Mouse (Mus musculus): ENCODE data around the gene Dhps. TPM values are rescaled to one million over a fixed set of nuclear protein-coding genes. Genes with fewer than 3 reads are reported as not detected.

Gene Dhps
- polyA plus RNA-seq, 1 experiment from 2014 or later, result 60.6 TPM

DNA sequence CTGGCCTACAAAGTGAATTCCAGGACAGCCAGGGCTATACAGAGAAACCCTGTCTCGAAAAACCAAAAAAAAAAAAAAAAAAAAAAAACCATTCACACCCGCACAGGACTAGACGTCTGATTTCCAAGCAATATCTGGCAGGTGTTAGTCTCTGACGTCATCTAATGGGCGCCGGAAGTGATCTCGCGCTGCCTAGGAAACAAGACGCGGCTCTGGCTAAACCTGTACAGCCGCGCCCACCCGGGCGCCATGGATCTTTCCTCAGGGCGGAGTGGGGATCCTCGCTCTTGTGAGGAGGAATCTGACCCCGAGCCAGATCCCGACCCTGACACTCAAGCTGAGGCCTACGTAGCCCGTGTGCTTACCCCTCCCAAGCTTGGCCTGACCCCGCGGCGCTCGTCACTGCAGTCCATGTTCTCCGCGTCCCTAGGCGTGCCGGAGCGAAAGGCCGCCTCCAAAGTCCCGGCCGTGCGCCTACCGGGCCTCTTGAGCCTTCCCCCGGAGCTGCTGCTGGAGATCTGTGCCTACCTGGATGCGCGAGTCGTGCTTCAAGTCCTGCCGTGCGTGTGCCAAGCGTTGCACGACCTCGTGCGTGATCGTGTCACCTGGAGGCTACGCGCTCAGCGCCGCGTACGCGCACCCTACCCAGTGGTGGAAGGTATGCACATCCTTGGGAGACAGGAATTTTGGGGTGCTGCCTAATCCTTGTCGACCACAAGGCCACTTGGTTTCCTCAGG is 11.5 kb upstream of the Dhps start, which contains the start of gene Fbxw9:
Fbxw9 (plus strand) TSS at position 177 of the 738 bp plus-strand sequence.
- Histone ChIP-seq H3K4me1 (ENCODE audit: insufficient read depth, low read length) (peaks cover 8% of the 10 kb centered on the region), H3K4me2 (replicated peaks; ENCODE audit: low read depth, low read length) (peak within 1 kb of the TSS; percentile 95), H3K9ac (replicated peaks; ENCODE audit: low read length) (peak within 1 kb of the TSS; percentile 79), H3K27ac (ENCODE audit: low read length) (no peak within 1 kb of the TSS), H3K4me3 (ENCODE audit: low read length) (peak within 1 kb of the TSS; percentile 95), H3K36me3 (ENCODE audit: insufficient read depth, low read length) (peaks cover 18% of the 10 kb centered on the region), H3K9me3 (ENCODE audit: low read length) (no peaks in the 10 kb centered on the region), H3K27me3 (ENCODE audit: insufficient read depth, low read length) (no peaks in the 10 kb centered on the region)
- under 1% methylated on average over 52 of the region's 53 CpGs for WGBS
- peak; percentile 93 for ATAC-seq (ENCODE audit: low FRiP score, low TSS enrichment)

DNA sequence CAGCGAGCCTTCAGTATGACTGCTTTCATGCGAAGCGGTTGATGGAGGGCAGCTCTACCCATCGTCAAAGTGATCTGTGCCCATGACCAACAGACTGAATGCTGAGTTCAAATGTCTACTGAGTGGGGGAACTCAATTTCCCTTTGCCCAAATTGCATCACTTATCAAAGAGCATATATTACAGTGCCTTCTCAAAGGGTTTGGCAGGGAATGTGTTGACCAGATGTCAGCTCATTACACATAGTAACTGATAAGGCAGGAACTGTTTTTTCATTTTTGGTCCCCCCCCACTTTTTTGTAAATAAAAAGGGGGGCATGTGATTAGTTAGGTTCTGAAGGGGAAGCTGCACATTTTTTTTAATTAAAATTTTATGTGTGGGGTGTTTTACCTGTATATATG is 9.0 kb upstream of the Dhps start:
- Histone ChIP-seq H3K36me3 (ENCODE audit: insufficient read depth, low read length) (peaks cover 9% of the 10 kb centered on the region), H3K9me3 (ENCODE audit: low read length) (no peaks in the 10 kb centered on the region), H3K27ac (ENCODE audit: low read length) (no peak overlapping the region), H3K4me3 (ENCODE audit: low read length) (no peak overlapping the region), H3K27me3 (ENCODE audit: insufficient read depth, low read length) (no peaks in the 10 kb centered on the region), H3K4me2 (replicated peaks; ENCODE audit: low read depth, low read length) (no peak overlapping the region), H3K4me1 (ENCODE audit: insufficient read depth, low read length) (peaks cover 8% of the 10 kb centered on the region), H3K9ac (replicated peaks; ENCODE audit: low read length) (no peak overlapping the region)
- ATAC-seq (ENCODE audit: low FRiP score, low TSS enrichment), result no peak
- WGBS, result 94% methylated on average over 4 of the region's 4 CpGs

GRCm38 (mm10) chr8:85065213-85065612 is 6.3 kb upstream of the Dhps start:
- peak; percentile 14; the same call in 1 of the 2 replicates for ATAC-seq (ENCODE audit: low FRiP score, low TSS enrichment)
- Histone ChIP-seq H3K36me3 (ENCODE audit: insufficient read depth, low read length) (peaks cover 9% of the 10 kb centered on the region), H3K9me3 (ENCODE audit: low read length) (no peaks in the 10 kb centered on the region), H3K4me2 (replicated peaks; ENCODE audit: low read depth, low read length) (no peak overlapping the region), H3K9ac (replicated peaks; ENCODE audit: low read length) (no peak overlapping the region; the same call in 1 of the 2 replicates), H3K27me3 (ENCODE audit: insufficient read depth, low read length) (no peaks in the 10 kb centered on the region), H3K4me1 (ENCODE audit: insufficient read depth, low read length) (peaks cover 8% of the 10 kb centered on the region), H3K4me3 (ENCODE audit: low read length) (no peak overlapping the region), H3K27ac (ENCODE audit: low read length) (no peak overlapping the region)
- WGBS, result 27% methylated on average over 2 of the region's 2 CpGs

GRCm38 (mm10) chr8:85067155-85067554 is 4.4 kb upstream of the Dhps start:
- no peak overlapping the region for H3K4me3 ChIP-seq (ENCODE audit: low read length)
- no peak overlapping the region for H3K4me2 ChIP-seq (replicated peaks; ENCODE audit: low read depth, low read length)
- ATAC-seq (ENCODE audit: low FRiP score, low TSS enrichment), result no peak
- H3K27ac ChIP-seq (ENCODE audit: low read length), result no peak overlapping the region
- H3K27me3 ChIP-seq (ENCODE audit: insufficient read depth, low read length), result no peaks in the 10 kb centered on the region
- peaks cover 7% of the 10 kb centered on the region for H3K4me1 ChIP-seq (ENCODE audit: insufficient read depth, low read length)
- peaks cover 9% of the 10 kb centered on the region; the same call in 1 of the 2 replicates for H3K36me3 ChIP-seq (ENCODE audit: insufficient read depth, low read length)
- H3K9me3 ChIP-seq (ENCODE audit: low read length), result no peaks in the 10 kb centered on the region
- H3K9ac ChIP-seq (replicated peaks; ENCODE audit: low read length), result no peak overlapping the region
- WGBS, result 97% methylated on average over 2 of the region's 2 CpGs

GRCm38 (mm10) chr8:85067982-85068381 is 3.6 kb upstream of the Dhps start, which contains the start of gene Gm5741:
Gm5741 (minus strand) TSS chr8:85067982.
- no peaks in the 10 kb centered on the region for H3K27me3 ChIP-seq (ENCODE audit: insufficient read depth, low read length)
- H3K4me1 ChIP-seq (ENCODE audit: insufficient read depth, low read length), result peaks cover 11% of the 10 kb centered on the region
- no peak within 1 kb of the TSS for H3K4me2 ChIP-seq (replicated peaks; ENCODE audit: low read depth, low read length)
- ATAC-seq (ENCODE audit: low FRiP score, low TSS enrichment), result no peak
- no peak within 1 kb of the TSS for H3K4me3 ChIP-seq (ENCODE audit: low read length)
- H3K36me3 ChIP-seq (ENCODE audit: insufficient read depth, low read length), result peaks cover 6% of the 10 kb centered on the region; the same call in 1 of the 2 replicates
- no peaks in the 10 kb centered on the region for H3K9me3 ChIP-seq (ENCODE audit: low read length)
- no peak within 1 kb of the TSS for H3K9ac ChIP-seq (replicated peaks; ENCODE audit: low read length)
- H3K27ac ChIP-seq (ENCODE audit: low read length), result no peak within 1 kb of the TSS

DNA sequence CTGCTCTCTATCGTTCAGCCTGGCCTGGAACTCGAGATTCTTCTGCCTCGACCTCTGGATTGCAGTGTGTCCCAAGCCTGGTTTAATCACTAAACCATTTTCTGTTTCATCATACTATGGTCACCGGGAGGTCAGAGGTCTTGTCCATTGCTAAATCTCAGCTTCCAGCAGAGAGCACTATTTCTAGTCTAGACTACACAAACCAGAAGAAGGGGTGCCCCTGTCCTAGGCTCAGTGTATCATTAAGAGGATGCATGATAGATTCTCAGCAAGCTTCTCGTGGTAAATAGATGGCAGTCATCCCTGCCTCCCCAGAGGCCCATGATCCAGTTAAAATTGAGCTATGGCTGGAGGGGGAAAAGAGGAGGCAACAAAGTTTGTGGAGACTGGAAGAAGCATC is 516 bp upstream of the Dhps start:
- peaks cover 30% of the 10 kb centered on the region for H3K36me3 ChIP-seq (ENCODE audit: insufficient read depth, low read length)
- H3K4me2 ChIP-seq (replicated peaks; ENCODE audit: low read depth, low read length), result peak overlapping the region; percentile 78
- peaks cover 11% of the 10 kb centered on the region for H3K4me1 ChIP-seq (ENCODE audit: insufficient read depth, low read length)
- no peak for ATAC-seq (ENCODE audit: low FRiP score, low TSS enrichment)
- peak overlapping the region; percentile 98 for H3K27ac ChIP-seq (ENCODE audit: low read length)
- WGBS, result 79% methylated on average over 5 of the region's 5 CpGs
- no peaks in the 10 kb centered on the region for H3K27me3 ChIP-seq (ENCODE audit: insufficient read depth, low read length)
- peak overlapping the region; percentile 91 for H3K9ac ChIP-seq (replicated peaks; ENCODE audit: low read length)
- peak overlapping the region; percentile 93 for H3K4me3 ChIP-seq (ENCODE audit: low read length)
- no peaks in the 10 kb centered on the region for H3K9me3 ChIP-seq (ENCODE audit: low read length)

DNA sequence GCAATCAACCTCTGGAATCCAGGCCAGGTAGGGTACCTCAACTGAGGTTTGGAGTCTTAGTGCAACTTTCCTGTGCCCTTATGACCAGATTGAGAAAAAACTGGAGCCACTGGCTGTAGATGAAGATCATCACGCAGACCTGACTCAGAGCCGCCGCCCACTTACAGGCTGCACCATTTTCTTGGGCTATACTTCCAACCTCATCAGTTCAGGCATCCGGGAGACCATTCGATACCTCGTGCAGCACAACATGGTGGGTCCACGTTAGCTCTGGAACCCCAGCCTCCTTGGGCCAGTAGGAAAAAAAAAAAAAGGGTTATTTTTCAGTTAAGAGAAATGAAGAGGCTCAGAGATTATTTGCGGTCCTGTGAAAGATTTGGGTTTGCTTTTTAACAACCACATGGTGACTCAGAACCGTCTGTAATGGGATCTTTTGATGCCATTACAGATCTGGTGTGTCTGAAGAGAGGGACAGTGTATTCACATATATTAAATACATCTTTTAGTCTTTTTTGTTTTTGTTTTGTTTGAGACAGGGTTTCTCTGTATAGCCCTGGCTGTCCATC is 890 bp downstream of the Dhps start:
- no peak for ATAC-seq (ENCODE audit: low FRiP score, low TSS enrichment)
- WGBS, result 26% methylated on average over 9 of the region's 9 CpGs
- H3K36me3 ChIP-seq (ENCODE audit: insufficient read depth, low read length), result peaks cover 34% of the 10 kb centered on the region

GRCm38 (mm10) chr8:85073041-85073612 is 1.6 kb downstream of the Dhps start:
- Histone ChIP-seq H3K9me3 (ENCODE audit: low read length) (no peaks in the 10 kb centered on the region), H3K4me3 (ENCODE audit: low read length) (no peak overlapping the region), H3K4me2 (replicated peaks; ENCODE audit: low read depth, low read length) (0 out of 2 replicates have a peak overlapping the region, but pooled peaks have one; percentile 78), H3K27ac (ENCODE audit: low read length) (no peak overlapping the region), H3K9ac (replicated peaks; ENCODE audit: low read length) (no peak overlapping the region), H3K36me3 (ENCODE audit: insufficient read depth, low read length) (peaks cover 34% of the 10 kb centered on the region), H3K27me3 (ENCODE audit: insufficient read depth, low read length) (no peaks in the 10 kb centered on the region), H3K4me1 (ENCODE audit: insufficient read depth, low read length) (peaks cover 11% of the 10 kb centered on the region)
- no peak for ATAC-seq (ENCODE audit: low FRiP score, low TSS enrichment)
- WGBS, result 92% methylated on average over 15 of the region's 15 CpGs

More for the DNA sequence above, 890 bp downstream of the Dhps start:
- H3K9ac ChIP-seq (replicated peaks; ENCODE audit: low read length), result peak overlapping the region; percentile 91
- no peaks in the 10 kb centered on the region for H3K27me3 ChIP-seq (ENCODE audit: insufficient read depth, low read length)
- peak overlapping the region; percentile 93 for H3K4me3 ChIP-seq (ENCODE audit: low read length)
- peak overlapping the region; percentile 78 for H3K4me2 ChIP-seq (replicated peaks; ENCODE audit: low read depth, low read length)
- peak overlapping the region; percentile 98 for H3K27ac ChIP-seq (ENCODE audit: low read length)
- peaks cover 11% of the 10 kb centered on the region for H3K4me1 ChIP-seq (ENCODE audit: insufficient read depth, low read length)
- no peaks in the 10 kb centered on the region for H3K9me3 ChIP-seq (ENCODE audit: low read length)

GRCm38 (mm10) chr8:85074167-85074566 is 2.6 kb downstream of the Dhps start:
- no peaks in the 10 kb centered on the region for H3K27me3 ChIP-seq (ENCODE audit: insufficient read depth, low read length)
- H3K4me1 ChIP-seq (ENCODE audit: insufficient read depth, low read length), result peaks cover 11% of the 10 kb centered on the region
- H3K4me3 ChIP-seq (ENCODE audit: low read length), result no peak overlapping the region
- 78% methylated on average over 10 of the region's 10 CpGs for WGBS
- H3K27ac ChIP-seq (ENCODE audit: low read length), result no peak overlapping the region
- H3K36me3 ChIP-seq (ENCODE audit: insufficient read depth, low read length), result peaks cover 39% of the 10 kb centered on the region
- H3K4me2 ChIP-seq (replicated peaks; ENCODE audit: low read depth, low read length), result no peak overlapping the region
- ATAC-seq (ENCODE audit: low FRiP score, low TSS enrichment), result no peak
- H3K9ac ChIP-seq (replicated peaks; ENCODE audit: low read length), result no peak overlapping the region
- no peaks in the 10 kb centered on the region for H3K9me3 ChIP-seq (ENCODE audit: low read length)

- Histone ChIP-seq H3K4me1 (ENCODE audit: insufficient read depth, low read length) (peaks cover 13% of the 10 kb centered on the region), H3K27ac (ENCODE audit: low read length) (no peak overlapping the region), H3K36me3 (ENCODE audit: insufficient read depth, low read length) (peaks cover 39% of the 10 kb centered on the region), H3K9me3 (ENCODE audit: low read length) (no peaks in the 10 kb centered on the region), H3K4me2 (replicated peaks; ENCODE audit: low read depth, low read length) (no peak overlapping the region), H3K9ac (replicated peaks; ENCODE audit: low read length) (no peak overlapping the region), H3K4me3 (ENCODE audit: low read length) (no peak overlapping the region), H3K27me3 (ENCODE audit: insufficient read depth, low read length) (no peaks in the 10 kb centered on the region)
- ATAC-seq (ENCODE audit: low FRiP score, low TSS enrichment), result no peak
- WGBS, result 85% methylated on average over 10 of the region's 10 CpGs
Measured at GRCm38 (mm10) chr8:85074617-85075016, 3.1 kb downstream of the Dhps start.
